Mouse (Mus musculus): ENCODE data around the gene Ropn1l. TPM values are rescaled to one million over a fixed set of nuclear protein-coding genes. Genes with fewer than 3 reads are reported as not detected.

Ropn1l gene
- total RNA-seq (2014; rRNA removed) (12.1 and 13.0 TPM in 2 replicates), polyA plus RNA-seq (2012; rRNA removed) (8.0 and 8.5 TPM in 2 replicates)

- H3K27me3 ChIP-seq (ENCODE audit: control insufficient read depth, insufficient read depth, low read length), result no peaks in the 10 kb centered on the region
- WGBS, result under 1% methylated on average over 57 of the region's 57 CpGs
- TF ChIP-seq POLR2A (IDR thresholded peaks at IDR 0.05; ENCODE audit: extremely low read depth, insufficient read depth, low read length), result peak; percentile 92
- no peak for TF ChIP-seq CTCF (IDR thresholded peaks at IDR 0.05; ENCODE audit: low read depth, low read length)
- H3K4me3 ChIP-seq (ENCODE audit: insufficient read depth, low read depth, low read length), result peak within 1 kb of the TSS; percentile 75
- H3K27ac ChIP-seq (replicated peaks; ENCODE audit: insufficient read depth, low read depth, low read length), result peak within 1 kb of the TSS; percentile 96
- peaks cover 14% of the 10 kb centered on the region for H3K4me1 ChIP-seq (ENCODE audit: control insufficient read depth, insufficient read depth, low read length)
- peaks cover 8% of the 10 kb centered on the region; the same call in 1 of the 2 replicates for H3K36me3 ChIP-seq (ENCODE audit: control insufficient read depth, insufficient read depth, low read length)
- peak; percentile 85 for DNase-seq (ENCODE audit: extremely low read depth, low read depth, low spot score)
- H3K9ac ChIP-seq (ENCODE audit: low read depth, low read length), result peak within 1 kb of the TSS; percentile 89
- H3K79me2 ChIP-seq (ENCODE audit: control insufficient read depth, insufficient read depth, low read length), result no peaks in the 10 kb centered on the region; the same call in 1 of the 2 replicates
These were observed at the start of gene Ropn1l for GRCm38 (mm10) chr15:31453098-31453916. Gene Ropn1l (minus strand): TSS chr15:31453737.

- H3K4me3 ChIP-seq (ENCODE audit: insufficient read depth, low read depth, low read length), result no peak overlapping the region
- no peak overlapping the region for H3K9ac ChIP-seq (ENCODE audit: low read depth, low read length)
- no peaks in the 10 kb centered on the region for H3K4me1 ChIP-seq (ENCODE audit: control insufficient read depth, insufficient read depth, low read length)
- peaks cover 14% of the 10 kb centered on the region; the same call in 1 of the 2 replicates for H3K79me2 ChIP-seq (ENCODE audit: control insufficient read depth, insufficient read depth, low read length)
- WGBS, result 92% methylated on average over 4 of the region's 4 CpGs
- TF ChIP-seq CTCF (IDR thresholded peaks at IDR 0.05; ENCODE audit: low read depth, low read length), result no peak
- no peak for TF ChIP-seq POLR2A (IDR thresholded peaks at IDR 0.05; ENCODE audit: extremely low read depth, insufficient read depth, low read length)
- no peak overlapping the region for H3K27ac ChIP-seq (replicated peaks; ENCODE audit: insufficient read depth, low read depth, low read length)
- no peak for DNase-seq (ENCODE audit: extremely low read depth, low read depth, low spot score)
- peaks cover 38% of the 10 kb centered on the region for H3K36me3 ChIP-seq (ENCODE audit: control insufficient read depth, insufficient read depth, low read length)
- no peaks in the 10 kb centered on the region for H3K27me3 ChIP-seq (ENCODE audit: control insufficient read depth, insufficient read depth, low read length)
These were observed 49.5 kb upstream of the Ropn1l start for GRCm38 (mm10) chr15:31502996-31503395.

DNA sequence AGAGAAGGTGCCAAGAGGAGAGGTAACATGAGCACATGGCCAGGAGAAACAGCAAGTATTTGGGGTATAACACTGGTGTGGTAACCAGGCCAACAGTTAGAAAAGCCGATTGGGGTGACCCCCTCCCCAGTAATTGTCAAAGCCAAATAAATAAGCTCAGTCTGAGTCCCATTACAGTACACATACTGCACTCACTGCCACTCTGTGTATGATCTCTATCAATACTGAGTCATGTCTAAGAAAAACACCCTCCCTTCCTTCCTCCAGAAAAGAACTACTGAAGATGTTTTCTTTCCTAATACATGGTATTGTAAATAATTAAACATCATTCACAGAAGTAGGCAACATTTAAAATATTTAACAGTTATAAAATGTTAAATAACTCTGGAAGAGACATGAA lies 48.8 kb upstream of the Ropn1l start:
- Histone ChIP-seq H3K9ac (ENCODE audit: low read depth, low read length) (no peak overlapping the region), H3K4me1 (ENCODE audit: control insufficient read depth, insufficient read depth, low read length) (no peaks in the 10 kb centered on the region), H3K36me3 (ENCODE audit: control insufficient read depth, insufficient read depth, low read length) (peaks cover 43% of the 10 kb centered on the region), H3K4me3 (ENCODE audit: insufficient read depth, low read depth, low read length) (no peak overlapping the region), H3K79me2 (ENCODE audit: control insufficient read depth, insufficient read depth, low read length) (peaks cover 14% of the 10 kb centered on the region; the same call in 1 of the 2 replicates), H3K27me3 (ENCODE audit: control insufficient read depth, insufficient read depth, low read length) (no peaks in the 10 kb centered on the region), H3K27ac (replicated peaks; ENCODE audit: insufficient read depth, low read depth, low read length) (no peak overlapping the region)
- WGBS, result 96% methylated on average over 1 of the region's 1 CpGs
- no peak for TF ChIP-seq CTCF (IDR thresholded peaks at IDR 0.05; ENCODE audit: low read depth, low read length)
- no peak for TF ChIP-seq POLR2A (IDR thresholded peaks at IDR 0.05; ENCODE audit: extremely low read depth, insufficient read depth, low read length)
- no peak for DNase-seq (ENCODE audit: extremely low read depth, low read depth, low spot score)

GRCm38 (mm10) chr15:31494803-31495202 lies 41.3 kb upstream of the Ropn1l start:
- H3K27ac ChIP-seq (replicated peaks; ENCODE audit: insufficient read depth, low read depth, low read length), result no peak overlapping the region
- DNase-seq (ENCODE audit: extremely low read depth, low read depth, low spot score), result no peak
- no peaks in the 10 kb centered on the region for H3K27me3 ChIP-seq (ENCODE audit: control insufficient read depth, insufficient read depth, low read length)
- no peaks in the 10 kb centered on the region for H3K4me1 ChIP-seq (ENCODE audit: control insufficient read depth, insufficient read depth, low read length)
- 93% methylated on average over 9 of the region's 9 CpGs for WGBS
- peaks cover 2% of the 10 kb centered on the region; the same call in 1 of the 2 replicates for H3K79me2 ChIP-seq (ENCODE audit: control insufficient read depth, insufficient read depth, low read length)
- no peak overlapping the region for H3K9ac ChIP-seq (ENCODE audit: low read depth, low read length)
- no peak overlapping the region for H3K4me3 ChIP-seq (ENCODE audit: insufficient read depth, low read depth, low read length)
- TF ChIP-seq POLR2A (IDR thresholded peaks at IDR 0.05; ENCODE audit: extremely low read depth, insufficient read depth, low read length), result no peak
- TF ChIP-seq CTCF (IDR thresholded peaks at IDR 0.05; ENCODE audit: low read depth, low read length), result no peak
- peaks cover 58% of the 10 kb centered on the region for H3K36me3 ChIP-seq (ENCODE audit: control insufficient read depth, insufficient read depth, low read length)

GRCm38 (mm10) chr15:31494310-31494709 lies 40.8 kb upstream of the Ropn1l start:
- 84% methylated on average over 3 of the region's 3 CpGs for WGBS
- Histone ChIP-seq H3K79me2 (ENCODE audit: control insufficient read depth, insufficient read depth, low read length) (no peaks in the 10 kb centered on the region; the same call in 1 of the 2 replicates), H3K4me3 (ENCODE audit: insufficient read depth, low read depth, low read length) (no peak overlapping the region), H3K9ac (ENCODE audit: low read depth, low read length) (no peak overlapping the region), H3K27ac (replicated peaks; ENCODE audit: insufficient read depth, low read depth, low read length) (no peak overlapping the region), H3K36me3 (ENCODE audit: control insufficient read depth, insufficient read depth, low read length) (peaks cover 60% of the 10 kb centered on the region), H3K27me3 (ENCODE audit: control insufficient read depth, insufficient read depth, low read length) (no peaks in the 10 kb centered on the region), H3K4me1 (ENCODE audit: control insufficient read depth, insufficient read depth, low read length) (no peaks in the 10 kb centered on the region)
- TF ChIP-seq CTCF (IDR thresholded peaks at IDR 0.05; ENCODE audit: low read depth, low read length) (no peak), POLR2A (IDR thresholded peaks at IDR 0.05; ENCODE audit: extremely low read depth, insufficient read depth, low read length) (no peak)
- DNase-seq (ENCODE audit: extremely low read depth, low read depth, low spot score), result no peak

DNA sequence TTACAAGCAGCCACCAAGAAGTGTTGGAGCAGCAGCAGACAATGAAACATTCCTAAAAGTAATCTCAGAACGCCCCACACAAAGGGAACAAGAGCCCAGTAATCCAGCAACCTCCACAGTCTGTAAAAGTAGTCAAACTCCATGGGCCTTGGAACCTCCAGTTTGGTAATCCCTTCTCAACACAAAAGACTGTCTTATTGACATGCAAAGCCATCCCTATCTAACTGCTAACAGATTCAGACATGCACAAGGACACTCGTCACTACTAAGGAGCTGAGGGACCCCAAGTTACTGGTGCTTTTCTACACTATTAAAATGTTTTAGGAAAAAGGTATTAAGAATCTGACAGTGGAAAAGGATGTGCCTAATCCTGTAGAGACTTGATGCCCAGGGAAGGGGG lies 33.9 kb upstream of the Ropn1l start:
- H3K27me3 ChIP-seq (ENCODE audit: control insufficient read depth, insufficient read depth, low read length), result no peaks in the 10 kb centered on the region
- WGBS, result 94% methylated on average over 2 of the region's 2 CpGs
- TF ChIP-seq POLR2A (IDR thresholded peaks at IDR 0.05; ENCODE audit: extremely low read depth, insufficient read depth, low read length), result no peak
- TF ChIP-seq CTCF (IDR thresholded peaks at IDR 0.05; ENCODE audit: low read depth, low read length), result no peak
- H3K79me2 ChIP-seq (ENCODE audit: control insufficient read depth, insufficient read depth, low read length), result no peaks in the 10 kb centered on the region; the same call in 1 of the 2 replicates
- H3K36me3 ChIP-seq (ENCODE audit: control insufficient read depth, insufficient read depth, low read length), result peaks cover 65% of the 10 kb centered on the region
- DNase-seq (ENCODE audit: extremely low read depth, low read depth, low spot score), result no peak
- no peak overlapping the region for H3K27ac ChIP-seq (replicated peaks; ENCODE audit: insufficient read depth, low read depth, low read length)
- no peaks in the 10 kb centered on the region for H3K4me1 ChIP-seq (ENCODE audit: control insufficient read depth, insufficient read depth, low read length)
- H3K9ac ChIP-seq (ENCODE audit: low read depth, low read length), result no peak overlapping the region
- no peak overlapping the region for H3K4me3 ChIP-seq (ENCODE audit: insufficient read depth, low read depth, low read length)

All from liver, adult 2 months (tissue).